Mouse (Mus musculus): Measurements from ENCODE around the gene Fhl2.

GRCm38 (mm10) chr1:43203282-43203681 lies 6.5 kb upstream of the Fhl2 start:
- TF ChIP-seq CTCF (IDR thresholded peaks at IDR 0.05; ENCODE audit: low read depth, low read length) (no peak), POLR2AphosphoS5 (IDR thresholded peaks at IDR 0.05; ENCODE audit: insufficient replicate concordance, low read depth, low read length) (no peak)

Data from G1E (cell line).